In genomic region chr16:22600108-22600699, GRCm38 (mm10) we compare ENCODE assay signal across 33 mouse cellular contexts. TPM values are rescaled to one million over a fixed set of nuclear protein-coding genes. Genes with fewer than 3 reads are reported as not detected.
A peak's percentile ranks its signal among the peaks of the same experiment; 100 is the strongest.
DNase-seq lines count a peak whose midpoint lies in the region; ATAC-seq and TF ChIP-seq lines count a peak whose summit lies in the region.
"Had no signal": no experiment of that assay in that cellular context is flagged by ENCODE, and none has a peak within 500 bp of the region (broad histone marks: within the 10 kb centered on the region; RNA-seq: fewer than 3 reads in every experiment).

No protein-coding gene starts in this region.

- no peak overlapping the region for H3K4me2 ChIP-seq in kidney, embryonic 15.5 days
- H3K4me2 ChIP-seq in hindbrain, embryonic 14.5 days (replicated peaks) = no peak overlapping the region
- H3K4me2 ChIP-seq: embryonic facial prominence, embryonic 13.5 days; forebrain, embryonic 15.5 days; hindbrain, embryonic 12.5 days; limb, embryonic 15.5 days; liver, embryonic 13.5 days; midbrain, embryonic 15.5 days; neural tube, embryonic 15.5 days had no signal

- peaks cover 2% of the 10 kb centered on the region; the same call in 1 of the 2 replicates for H3K4me1 ChIP-seq in kidney, adult 2 months (ENCODE audit: control insufficient read depth, insufficient read depth, low read length)
- H3K4me1 ChIP-seq in kidney, embryonic 15.5 days = no peaks in the 10 kb centered on the region
- H3K4me1 ChIP-seq in hindbrain, embryonic 14.5 days (replicated peaks; ENCODE audit: control insufficient read depth, insufficient read depth, low read length) = no peaks in the 10 kb centered on the region
- H3K4me1 ChIP-seq: embryonic facial prominence, embryonic 13.5 days; forebrain, embryonic 10.5 days; forebrain, embryonic 15.5 days; hindbrain, embryonic 12.5 days; limb, embryonic 10.5 days; limb, embryonic 15.5 days; liver, embryonic 13.5 days; midbrain, embryonic 15.5 days; neural tube, embryonic 15.5 days had no signal

- TF ChIP-seq CTCF in kidney, adult 2 months (conservative IDR thresholded peaks at IDR 0.05; ENCODE audit: insufficient read depth, insufficient read length, low read depth, low read length) = no peak
- TF ChIP-seq CTCF in layer of hippocampus, adult 2 months (conservative IDR thresholded peaks at IDR 0.05) = no peak
- no peak for TF ChIP-seq CTCF in gastrocnemius, adult 2 months (IDR thresholded peaks at IDR 0.05)

- H3K27me3 ChIP-seq in kidney, adult 2 months (replicated peaks; ENCODE audit: control insufficient read depth, insufficient read depth, low read length) = no peaks in the 10 kb centered on the region
- no peaks in the 10 kb centered on the region for H3K27me3 ChIP-seq in kidney, embryonic 15.5 days
- no peaks in the 10 kb centered on the region for H3K27me3 ChIP-seq in hindbrain, embryonic 14.5 days (ENCODE audit: control insufficient read depth, insufficient read depth, low read length)
- H3K27me3 ChIP-seq: embryonic facial prominence, embryonic 13.5 days; forebrain, embryonic 15.5 days; hindbrain, embryonic 12.5 days; limb, embryonic 15.5 days; liver, embryonic 13.5 days; midbrain, embryonic 15.5 days; neural tube, embryonic 15.5 days; Patski had no signal

- intact Hi-C loops in gastrocnemius, adult 2 months (cut with DNase I) = no loop called here

- no peaks in the 10 kb centered on the region for H3K36me3 ChIP-seq in kidney, adult 2 months (ENCODE audit: control insufficient read depth, insufficient read depth, low read length)
- H3K36me3 ChIP-seq in kidney, embryonic 15.5 days = no peaks in the 10 kb centered on the region
- H3K36me3 ChIP-seq in hindbrain, embryonic 14.5 days (replicated peaks; ENCODE audit: control insufficient read depth, insufficient read depth) = no peaks in the 10 kb centered on the region
- H3K36me3 ChIP-seq: embryonic facial prominence, embryonic 13.5 days; forebrain, embryonic 10.5 days; forebrain, embryonic 15.5 days; G1E; hindbrain, embryonic 12.5 days; limb, embryonic 10.5 days; limb, embryonic 15.5 days; liver, embryonic 13.5 days; midbrain, embryonic 10.5 days; midbrain, embryonic 15.5 days; neural tube, embryonic 15.5 days had no signal

- H3K9ac ChIP-seq in kidney, embryonic 15.5 days = no peak overlapping the region
- no peak overlapping the region for H3K9ac ChIP-seq in hindbrain, embryonic 14.5 days
- H3K9ac ChIP-seq: embryonic facial prominence, embryonic 13.5 days; forebrain, embryonic 15.5 days; hindbrain, embryonic 12.5 days; limb, embryonic 15.5 days; liver, embryonic 13.5 days; midbrain, embryonic 15.5 days; neural tube, embryonic 15.5 days had no signal

- no peak for TF ChIP-seq POLR2A in kidney, adult 2 months (IDR thresholded peaks at IDR 0.05; ENCODE audit: low read depth, low read length)

- no peak overlapping the region for H3K4me3 ChIP-seq in kidney, adult 2 months (ENCODE audit: insufficient read depth, low read depth, low read length)
- H3K4me3 ChIP-seq in kidney, embryonic 15.5 days (replicated peaks) = no peak overlapping the region
- no peak overlapping the region for H3K4me3 ChIP-seq in layer of hippocampus, adult 2 months
- H3K4me3 ChIP-seq in hindbrain, embryonic 14.5 days (replicated peaks; ENCODE audit: low read length) = no peak overlapping the region
- H3K4me3 ChIP-seq in gastrocnemius, adult 2 months = no peak overlapping the region
- H3K4me3 ChIP-seq: embryonic facial prominence, embryonic 13.5 days; forebrain, embryonic 10.5 days; forebrain, embryonic 15.5 days; hindbrain, embryonic 12.5 days; limb, embryonic 10.5 days; limb, embryonic 15.5 days; liver, embryonic 13.5 days; midbrain, embryonic 10.5 days; midbrain, embryonic 15.5 days; neural tube, embryonic 15.5 days had no signal

- no peaks in the 10 kb centered on the region for H3K9me3 ChIP-seq in kidney, embryonic 15.5 days (replicated peaks)
- H3K9me3 ChIP-seq in hindbrain, embryonic 14.5 days (ENCODE audit: control insufficient read depth, low read length) = no peaks in the 10 kb centered on the region
- H3K9me3 ChIP-seq: embryonic facial prominence, embryonic 13.5 days; forebrain, embryonic 10.5 days; forebrain, embryonic 15.5 days; G1E; hindbrain, embryonic 12.5 days; limb, embryonic 10.5 days; limb, embryonic 15.5 days; liver, embryonic 13.5 days; midbrain, embryonic 10.5 days; midbrain, embryonic 15.5 days; neural tube, embryonic 15.5 days had no signal

- WGBS in kidney, adult 2 months = 66% methylated on average over 4 of the region's 4 CpGs
- 91% methylated on average over 4 of the region's 4 CpGs for WGBS in kidney, embryonic 15.5 days
- WGBS in hindbrain, embryonic 14.5 days = 90% methylated on average over 4 of the region's 4 CpGs

- no peak overlapping the region for H3K27ac ChIP-seq in kidney, adult 2 months (ENCODE audit: insufficient read depth, low read depth, low read length)
- no peak overlapping the region for H3K27ac ChIP-seq in kidney, embryonic 15.5 days
- H3K27ac ChIP-seq in layer of hippocampus, adult 2 months = peak overlapping the region; percentile 39
- H3K27ac ChIP-seq in hindbrain, embryonic 14.5 days = no peak overlapping the region
- H3K27ac ChIP-seq in gastrocnemius, adult 2 months = no peak overlapping the region
- H3K27ac ChIP-seq: embryonic facial prominence, embryonic 13.5 days; forebrain, embryonic 10.5 days; forebrain, embryonic 15.5 days; hindbrain, embryonic 12.5 days; limb, embryonic 10.5 days; limb, embryonic 15.5 days; liver, embryonic 13.5 days; macrophage; midbrain, embryonic 10.5 days; midbrain, embryonic 15.5 days; neural tube, embryonic 15.5 days had no signal

- no peak for ATAC-seq in kidney, embryonic 15.5 days (replicated peaks; ENCODE audit: low FRiP score)
- peak; percentile 77 for ATAC-seq in granulocyte monocyte progenitor cell, adult 5-6 weeks (replicated peaks; ENCODE audit: poor library complexity, severe bottlenecking)
- ATAC-seq in hindbrain, embryonic 14.5 days (ENCODE audit: low FRiP score) = no peak
- ATAC-seq: forebrain, embryonic 15.5 days; inflammation-experienced regulatory T-cells, adult 6 months; midbrain, embryonic 15.5 days; Patski had no signal

- DNase-seq in kidney, adult 2 months = peak; percentile 52
- no peak for DNase-seq in layer of hippocampus, adult 2 months (ENCODE audit: low spot score in 2 of 2)
- no peak for DNase-seq in layer of hippocampus, adult 9-10 months (ENCODE audit: low spot score)
- no peak for DNase-seq in hindbrain, embryonic 14.5 days (ENCODE audit: low spot score)
- no peak for DNase-seq in gastrocnemius, adult 2 months
- DNase-seq: adrenal gland, postnatal 14 days; cerebellum, adult 11-12 months; cerebellum, adult 9-11 months; gastrocnemius, postnatal 36 days; heart, postnatal 14 days; kidney, postnatal 10 days; layer of hippocampus, adult 9-11 months; liver, embryonic 13.5 days; lung, adult 18-20 months; lung, postnatal 10 days; right cerebral cortex, postnatal 25 days; spleen, adult 18-20 months; thymus, postnatal 25 days had no signal

RNA-seq across cellular contexts. Expression of gene Dgkg, which starts 56.8 kb away (rescaled TPM):
- 1.2 and 1.4 TPM in 2 replicates for polyA plus RNA-seq in kidney, adult 2 months (2012; rRNA removed)
- 0.35 and 1.2 TPM in 2 replicates for polyA plus RNA-seq in kidney, embryonic 15.5 days (2015; fragmentation: Nextera tagmentation; extraction: Ambion mirVana)
- total RNA-seq in layer of hippocampus, adult 2 months (2021) = 100 to 1,000 TPM; 199 to 231 TPM
- total RNA-seq in granulocyte monocyte progenitor cell, adult 5-6 weeks (2014; fragmentation: Nextera tagmentation) = 20.4 and 24.4 TPM in 2 replicates
- total RNA-seq in granulocyte monocyte progenitor cell, adult 5-6 weeks (2017) = 12.1 and 13.4 TPM in 2 replicates
- polyA plus RNA-seq in hindbrain, embryonic 14.5 days (2014; fragmentation: Nextera tagmentation; extraction: Ambion mirVana) = 2.8 and 3.7 TPM in 2 replicates
- under 1 TPM; 0.41 to 0.70 TPM for total RNA-seq in gastrocnemius, adult 2 months (2021)
- polyA plus RNA-seq: G1E had no signal

Comparison
In these comparisons a context has a peak if more than half of its experiments do, and no peak if none do; other contexts are left out.
1. RNA of gene Dgkg, which starts 56.8 kb away (total RNA-seq): 199 to 231 TPM in layer of hippocampus, adult 2 months; 12.1 to 24.4 TPM in granulocyte monocyte progenitor cell, adult 5-6 weeks and 0.41 to 0.70 TPM in gastrocnemius, adult 2 months; every median in the first group is over 4 times any median in the second.